Mouse (Mus musculus) limb, embryonic 13.5 days (tissue): ENCODE results near the gene Cux2. TPM values are rescaled to one million over a fixed set of nuclear protein-coding genes. Genes with fewer than 3 reads are reported as not detected.

Experiments
- ATAC-seq: fragments of 200-750 bp; cut with Nextera tagmentation; 2 replicates; pipeline ENCODE4 v1.8.0; 2017; ENCODE audit warnings: low read depth, moderate number of reproducible peaks, moderate TSS enrichment; ENCODE audit not compliant: low FRiP score
- H3K27ac ChIP-seq: fragments of 300-500 bp; sonication (generic); 2 replicates; pipeline ENCODE4 v1.5.1; 2015; ENCODE audit warnings: inconsistent platforms, mild to moderate bottlenecking, moderate library complexity
- H3K27me3 ChIP-seq: fragments of 300-500 bp; sonication (generic); 2 replicates; pipeline ENCODE4 v1.6.1; 2015; ENCODE audit warnings: mild to moderate bottlenecking, inconsistent platforms
- H3K36me3 ChIP-seq: fragments of 300-500 bp; sonication (generic); 2 replicates; pipeline ENCODE4 v1.6.1; 2015; ENCODE audit warnings: inconsistent platforms, mild to moderate bottlenecking, moderate library complexity
- H3K4me1 ChIP-seq: fragments of 300-500 bp; sonication (generic); 2 replicates; pipeline ENCODE4 v1.6.1; 2015; ENCODE audit warnings: inconsistent platforms
- H3K4me2 ChIP-seq: fragments of 300-500 bp; sonication (generic); replicated peaks from 2 replicates; pipeline ENCODE4 v1.6.1; 2015; ENCODE audit warnings: inconsistent platforms, mild to moderate bottlenecking, moderate library complexity
- H3K4me3 ChIP-seq: fragments of 300-500 bp; sonication (generic); 2 replicates; pipeline ENCODE4 v1.5.1; 2015; ENCODE audit warnings: moderate library complexity, mild to moderate bottlenecking, inconsistent platforms
- H3K9ac ChIP-seq: fragments of 300-500 bp; sonication (generic); 2 replicates; pipeline ENCODE4 v1.6.1; 2015; ENCODE audit warnings: mild to moderate bottlenecking, inconsistent platforms
- H3K9me3 ChIP-seq: fragments of 300-500 bp; sonication (generic); 2 replicates; pipeline ENCODE4 v1.6.1; 2016; ENCODE audit warnings: inconsistent platforms
- WGBS: fragments of 180-500 bp; shearing (Covaris S2); methylation state at CpG from one replicate; pipeline ENCODE4 v1.1.7; 2015; 5-methylcytosine and 5-hydroxymethylcytosine counted together
- polyA plus RNA-seq: library from polyadenylated mRNA; unstranded; fragments of >200 nt; fragmentation: Nextera tagmentation; extraction: Ambion mirVana; gene quantifications from 2 replicates; pipeline ENCODE4 v1.2.1, GENCODE M21; 2015

Cux2 gene
- polyA plus RNA-seq: 3.8 and 4.1 TPM in 2 replicates

- peak within 1 kb of the TSS; percentile 76 for H3K9ac ChIP-seq
- H3K36me3 ChIP-seq: no peaks in the 10 kb centered on the region
- peak within 1 kb of the TSS; percentile 72 for H3K4me2 ChIP-seq
- under 1% methylated on average over 63 of the region's 90 CpGs for WGBS
- H3K9me3 ChIP-seq: no peaks in the 10 kb centered on the region
- no peak within 1 kb of the TSS; the same call in 1 of the 2 replicates for H3K27ac ChIP-seq
- H3K4me1 ChIP-seq: peaks cover 54% of the 10 kb centered on the region
- H3K27me3 ChIP-seq: peaks cover 78% of the 10 kb centered on the region
- peak within 1 kb of the TSS; percentile 75 for H3K4me3 ChIP-seq
- ATAC-seq: peak; percentile 88
Measured at GRCm38 (mm10) chr5:122050017-122050831, at the start of gene Cux2. Cux2 (minus strand) TSS chr5:122050102.

- Histone ChIP-seq H3K9me3 (no peaks in the 10 kb centered on the region), H3K9ac (no peak overlapping the region), H3K4me2 (no peak overlapping the region), H3K27me3 (no peaks in the 10 kb centered on the region), H3K4me3 (no peak overlapping the region), H3K4me1 (no peaks in the 10 kb centered on the region), H3K36me3 (no peaks in the 10 kb centered on the region), H3K27ac (no peak overlapping the region)
- no peak for ATAC-seq
- 81% methylated on average over 10 of the region's 10 CpGs for WGBS
Measured at GRCm38 (mm10) chr5:122094439-122094838, 44.5 kb upstream of the Cux2 start.

GRCm38 (mm10) chr5:122093734-122094133, 43.8 kb upstream of the Cux2 start:
- no peak for ATAC-seq
- Histone ChIP-seq H3K36me3 (no peaks in the 10 kb centered on the region), H3K4me1 (no peaks in the 10 kb centered on the region), H3K27ac (no peak overlapping the region), H3K4me2 (no peak overlapping the region), H3K4me3 (no peak overlapping the region), H3K9me3 (no peaks in the 10 kb centered on the region), H3K9ac (no peak overlapping the region; the same call in 1 of the 2 replicates), H3K27me3 (no peaks in the 10 kb centered on the region)
- 85% methylated on average over 14 of the region's 14 CpGs for WGBS

- H3K4me2 ChIP-seq: no peak overlapping the region
- no peaks in the 10 kb centered on the region for H3K4me1 ChIP-seq
- no peak for ATAC-seq
- no peak overlapping the region for H3K27ac ChIP-seq
- no peak overlapping the region for H3K4me3 ChIP-seq
- no peaks in the 10 kb centered on the region for H3K27me3 ChIP-seq
- WGBS: 63% methylated on average over 11 of the region's 11 CpGs
- H3K36me3 ChIP-seq: no peaks in the 10 kb centered on the region
- H3K9ac ChIP-seq: no peak overlapping the region
- no peaks in the 10 kb centered on the region for H3K9me3 ChIP-seq
Measured at GRCm38 (mm10) chr5:122092794-122093193, 42.9 kb upstream of the Cux2 start.

- Histone ChIP-seq H3K9ac (no peak overlapping the region), H3K4me3 (no peak overlapping the region), H3K36me3 (no peaks in the 10 kb centered on the region), H3K4me2 (no peak overlapping the region), H3K4me1 (0 out of 2 replicates have a peak, but pooled peaks cover 1% of the 10 kb centered on the region), H3K9me3 (no peaks in the 10 kb centered on the region), H3K27ac (no peak overlapping the region), H3K27me3 (no peaks in the 10 kb centered on the region)
- 17% methylated on average over 15 of the region's 15 CpGs for WGBS
- no peak for ATAC-seq
Measured at GRCm38 (mm10) chr5:122091070-122091469, 41.2 kb upstream of the Cux2 start.

GRCm38 (mm10) chr5:122089664-122090063, 39.8 kb upstream of the Cux2 start:
- Histone ChIP-seq H3K4me2 (no peak overlapping the region), H3K9me3 (no peaks in the 10 kb centered on the region), H3K4me3 (no peak overlapping the region), H3K9ac (no peak overlapping the region), H3K27me3 (no peaks in the 10 kb centered on the region), H3K36me3 (no peaks in the 10 kb centered on the region), H3K27ac (no peak overlapping the region), H3K4me1 (0 out of 2 replicates have a peak, but pooled peaks cover 7% of the 10 kb centered on the region)
- no peak for ATAC-seq
- WGBS: 82% methylated on average over 8 of the region's 8 CpGs

- Histone ChIP-seq H3K9me3 (no peaks in the 10 kb centered on the region), H3K9ac (no peak overlapping the region), H3K27ac (no peak overlapping the region), H3K4me1 (0 out of 2 replicates have a peak, but pooled peaks cover 7% of the 10 kb centered on the region), H3K36me3 (no peaks in the 10 kb centered on the region), H3K4me2 (no peak overlapping the region), H3K27me3 (no peaks in the 10 kb centered on the region), H3K4me3 (no peak overlapping the region)
- 3% methylated on average over 5 of the region's 5 CpGs for WGBS
- peak; percentile 51; the same call in 1 of the 2 replicates for ATAC-seq
Measured at GRCm38 (mm10) chr5:122088917-122089316, 39.0 kb upstream of the Cux2 start.

- Histone ChIP-seq H3K36me3 (no peaks in the 10 kb centered on the region), H3K27ac (no peak overlapping the region), H3K9ac (no peak overlapping the region), H3K4me3 (no peak overlapping the region), H3K27me3 (no peaks in the 10 kb centered on the region), H3K9me3 (no peaks in the 10 kb centered on the region), H3K4me2 (no peak overlapping the region), H3K4me1 (peaks cover 7% of the 10 kb centered on the region; the same call in 1 of the 2 replicates)
- no peak for ATAC-seq
- WGBS: 67% methylated on average over 3 of the region's 3 CpGs
Measured at GRCm38 (mm10) chr5:122086121-122086520, 36.2 kb upstream of the Cux2 start.

GRCm38 (mm10) chr5:122085291-122085690, 35.4 kb upstream of the Cux2 start:
- no peak overlapping the region for H3K4me2 ChIP-seq
- no peak overlapping the region for H3K9ac ChIP-seq
- no peaks in the 10 kb centered on the region for H3K27me3 ChIP-seq
- H3K36me3 ChIP-seq: no peaks in the 10 kb centered on the region
- H3K27ac ChIP-seq: no peak overlapping the region
- H3K4me3 ChIP-seq: no peak overlapping the region
- H3K9me3 ChIP-seq: no peaks in the 10 kb centered on the region
- 74% methylated on average over 7 of the region's 7 CpGs for WGBS
- H3K4me1 ChIP-seq: peaks cover 12% of the 10 kb centered on the region
- no peak for ATAC-seq

GRCm38 (mm10) chr5:122084470-122084869, 34.6 kb upstream of the Cux2 start:
- Histone ChIP-seq H3K4me2 (no peak overlapping the region), H3K4me3 (no peak overlapping the region), H3K9me3 (no peaks in the 10 kb centered on the region), H3K4me1 (peaks cover 12% of the 10 kb centered on the region), H3K36me3 (no peaks in the 10 kb centered on the region), H3K27me3 (no peaks in the 10 kb centered on the region), H3K27ac (no peak overlapping the region), H3K9ac (no peak overlapping the region)
- ATAC-seq: no peak
- 68% methylated on average over 3 of the region's 3 CpGs for WGBS

GRCm38 (mm10) chr5:122083282-122083681, 33.4 kb upstream of the Cux2 start:
- Histone ChIP-seq H3K27me3 (no peaks in the 10 kb centered on the region), H3K9me3 (no peaks in the 10 kb centered on the region), H3K9ac (no peak overlapping the region), H3K4me1 (peaks cover 12% of the 10 kb centered on the region), H3K27ac (no peak overlapping the region), H3K36me3 (no peaks in the 10 kb centered on the region), H3K4me3 (no peak overlapping the region), H3K4me2 (no peak overlapping the region)
- WGBS: 94% methylated on average over 2 of the region's 2 CpGs
- ATAC-seq: no peak

- no peak overlapping the region for H3K4me3 ChIP-seq
- 89% methylated on average over 13 of the region's 13 CpGs for WGBS
- ATAC-seq: no peak
Measured at GRCm38 (mm10) chr5:122081471-122081870, 31.6 kb upstream of the Cux2 start.

More at GRCm38 (mm10) chr5:122081471-122081870, 31.6 kb upstream of the Cux2 start:
- Histone ChIP-seq H3K4me1 (peaks cover 12% of the 10 kb centered on the region), H3K27me3 (no peaks in the 10 kb centered on the region), H3K4me2 (no peak overlapping the region), H3K9me3 (no peaks in the 10 kb centered on the region), H3K27ac (no peak overlapping the region), H3K36me3 (no peaks in the 10 kb centered on the region), H3K9ac (no peak overlapping the region)
